Mouse (Mus musculus) heart, adult 2 months (tissue): ENCODE data around the gene Ripk3. TPM values are rescaled to one million over a fixed set of nuclear protein-coding genes. Genes with fewer than 3 reads are reported as not detected.

Experiments
- DNase-seq, 2 experiments: peaks; one replicate each; pipeline ENCODE4 v3.0.0; 2021
- H3K27ac ChIP-seq: fragments of 200-600 bp; 2 replicates; pipeline ENCODE4 v1.8.1; 2022
- H3K27me3 ChIP-seq: fragments of 200-500 bp; 2 replicates; pipeline ENCODE4 v1.6.1; 2012; ENCODE audit warnings: mild to moderate bottlenecking, low read length, inconsistent platforms, mixed read lengths; ENCODE audit not compliant: control insufficient read depth, insufficient read depth
- H3K36me3 ChIP-seq: fragments of 200-500 bp; 2 replicates; pipeline ENCODE4 v1.6.1; 2012; ENCODE audit warnings: low read length, inconsistent platforms; ENCODE audit not compliant: control insufficient read depth, insufficient read depth
- H3K4me1 ChIP-seq: fragments of 200-500 bp; 2 replicates; pipeline ENCODE4 v1.6.1; 2011; ENCODE audit warnings: low read length; ENCODE audit not compliant: control insufficient read depth, insufficient read depth
- H3K4me3 ChIP-seq: fragments of 200-600 bp; 2 replicates; pipeline ENCODE4 v1.8.1; 2022
- H3K79me2 ChIP-seq: fragments of 200-500 bp; replicated peaks from 2 replicates; pipeline ENCODE4 v1.6.1; 2012; ENCODE audit warnings: mild to moderate bottlenecking, inconsistent platforms, low read length, moderate library complexity, mixed read lengths; ENCODE audit not compliant: control insufficient read depth, insufficient read depth
- H3K9ac ChIP-seq: fragments of 200-500 bp; 2 replicates; pipeline ENCODE4 v1.6.1; 2012; ENCODE audit warnings: low read depth, mild to moderate bottlenecking, control low read depth, inconsistent platforms, low read length, mixed read lengths
- CTCF ChIP-seq: fragments of 200-600 bp; IDR thresholded peaks from 2 replicates; pipeline ENCODE4 v1.8.1; 2022; ENCODE audit warnings: antibody characterized with exemption, mild to moderate bottlenecking, moderate library complexity
- EP300 ChIP-seq: fragments of 200-500 bp; IDR thresholded peaks from 2 replicates; pipeline ENCODE4 v1.6.1; 2011; ENCODE audit warnings: low read depth, low read length, control low read depth; ENCODE audit not compliant: insufficient read depth
- POLR2A ChIP-seq: fragments of 200-500 bp; IDR thresholded peaks from 2 replicates; pipeline ENCODE4 v1.6.1; 2011; ENCODE audit warnings: mild to moderate bottlenecking, low read depth, low read length, control low read depth; ENCODE audit not compliant: insufficient read depth
- WGBS: fragments of 180-500 bp; shearing (Covaris S2); methylation state at CpG from one replicate; pipeline ENCODE4 v1.1.7; 2018; 5-methylcytosine and 5-hydroxymethylcytosine counted together
- intact Hi-C: fragments of 180-260 bp; cut with DNase I; formaldehyde crosslinking; loops from one replicate; pipeline ENCODE4 v1.15.1; 2025
- polyA plus RNA-seq: library from polyadenylated mRNA; depleted of rRNA; stranded (reverse); fragments of >200 nt; gene quantifications from 2 replicates; pipeline ENCODE4 v1.2.3, GENCODE M21; 2012
- total RNA-seq, 2 experiments: library from RNA; stranded (reverse); gene quantifications; 2 replicates each; pipeline ENCODE4 v1.2.3; 2021

The Ripk3 gene
- total and polyA plus RNA-seq, 3 experiments = 2.2 to 3.5 (median 2.4) TPM

DNA sequence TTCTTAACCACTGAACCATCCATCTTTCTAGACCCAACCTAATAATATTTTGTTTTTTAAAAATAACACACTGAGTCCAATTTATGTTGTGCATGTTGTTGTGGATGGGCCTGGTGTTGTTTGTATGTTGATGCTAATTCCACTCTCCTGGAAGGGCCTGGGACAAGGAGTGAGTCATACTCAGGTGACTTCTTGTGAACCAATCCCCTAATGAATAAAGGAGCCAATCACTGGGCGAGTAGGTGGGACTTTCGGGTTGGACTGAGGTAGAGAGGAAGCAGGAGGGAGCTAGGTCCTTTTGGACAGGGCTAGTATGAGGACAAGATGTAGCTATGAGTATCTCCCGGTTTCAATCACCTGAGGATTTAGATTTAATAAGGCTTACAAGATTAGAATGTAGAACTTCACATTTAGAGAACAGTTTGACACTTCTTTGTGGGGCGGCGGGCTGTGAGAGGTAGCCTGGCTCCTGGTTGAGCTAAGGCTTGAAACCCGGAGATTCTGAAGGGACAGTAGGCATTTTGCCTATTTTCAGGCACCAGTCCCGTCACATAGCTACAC is 31.3 kb upstream of the Ripk3 start:
- DNase-seq = peak; percentile 1 to 6
- no peaks in the 10 kb centered on the region for H3K79me2 ChIP-seq

DNA sequence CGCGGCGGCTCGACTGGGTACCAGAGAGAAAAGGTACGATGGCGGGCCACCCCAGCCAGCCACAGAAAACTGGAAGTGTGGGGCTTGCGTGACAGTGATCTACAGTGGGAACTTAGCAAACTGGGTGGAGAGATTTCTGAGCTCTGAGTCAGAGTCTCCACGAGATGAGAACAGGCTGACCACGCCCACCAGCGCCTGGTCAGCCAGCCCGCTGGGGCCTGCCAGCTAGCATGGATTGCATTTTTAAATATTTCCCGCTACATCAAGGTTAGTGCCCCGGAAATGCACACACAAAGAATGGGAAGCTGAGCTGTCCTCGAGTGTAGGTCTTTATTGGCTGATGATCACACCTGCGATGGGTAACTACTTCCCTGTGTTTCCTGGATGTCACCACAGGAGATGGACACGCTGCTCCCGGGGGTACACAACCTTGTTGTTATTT is 26.7 kb upstream of the Ripk3 start:
- Histone ChIP-seq H3K27me3 (no peaks in the 10 kb centered on the region), H3K4me3 (peak overlapping the region; percentile 41), H3K79me2 (no peaks in the 10 kb centered on the region), H3K4me1 (peaks cover 2% of the 10 kb centered on the region; the same call in 1 of the 2 replicates), H3K27ac (peak overlapping the region; percentile 62), H3K9ac (no peak overlapping the region), H3K36me3 (no peaks in the 10 kb centered on the region)
- intact Hi-C loops = no loop called here
- TF ChIP-seq EP300 (no peak), POLR2A (no peak), CTCF (no peak)
- 13% methylated on average over 17 of the region's 17 CpGs for WGBS
- DNase-seq = peak; percentile 66 to 76

More for the DNA sequence above, 31.3 kb upstream of the Ripk3 start:
- no peak overlapping the region for H3K9ac ChIP-seq
- H3K4me1 ChIP-seq = peaks cover 3% of the 10 kb centered on the region
- no peaks in the 10 kb centered on the region for H3K27me3 ChIP-seq
- no peak overlapping the region for H3K4me3 ChIP-seq
- TF ChIP-seq POLR2A = no peak
- TF ChIP-seq CTCF = no peak
- no peak for TF ChIP-seq EP300
- 75% methylated on average over 7 of the region's 7 CpGs for WGBS
- H3K27ac ChIP-seq = no peak overlapping the region
- H3K36me3 ChIP-seq = no peaks in the 10 kb centered on the region
- intact Hi-C loops = no loop called here

DNA sequence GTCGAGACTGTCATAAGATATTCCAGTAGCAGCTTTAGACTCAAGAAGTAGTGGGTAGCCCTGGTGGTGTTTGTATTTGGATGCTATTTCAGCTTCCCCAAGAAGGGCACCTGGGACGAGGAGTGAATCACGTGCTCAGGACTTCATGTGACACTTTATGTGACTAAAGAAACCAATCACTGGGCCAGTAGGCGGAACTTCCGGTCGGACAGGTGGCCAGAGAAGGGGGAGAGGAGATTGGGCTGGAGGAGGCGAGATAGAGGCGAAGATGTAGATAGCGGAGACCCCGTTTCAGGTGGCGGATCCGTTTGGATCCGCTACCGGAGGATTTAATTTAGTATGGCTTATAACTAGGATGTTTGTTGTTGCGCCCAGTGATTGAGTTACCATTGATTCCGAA is 26.2 kb upstream of the Ripk3 start:
- Histone ChIP-seq H3K36me3 (no peaks in the 10 kb centered on the region), H3K27me3 (no peaks in the 10 kb centered on the region), H3K9ac (no peak overlapping the region), H3K79me2 (no peaks in the 10 kb centered on the region), H3K27ac (peak overlapping the region; percentile 62), H3K4me1 (peaks cover 2% of the 10 kb centered on the region; the same call in 1 of the 2 replicates), H3K4me3 (peak overlapping the region; percentile 41)
- intact Hi-C loops = no loop called here
- WGBS = 26% methylated on average over 16 of the region's 16 CpGs
- TF ChIP-seq CTCF = no peak
- TF ChIP-seq POLR2A = no peak
- TF ChIP-seq EP300 = no peak
- DNase-seq = peak; percentile 51 to 63

DNA sequence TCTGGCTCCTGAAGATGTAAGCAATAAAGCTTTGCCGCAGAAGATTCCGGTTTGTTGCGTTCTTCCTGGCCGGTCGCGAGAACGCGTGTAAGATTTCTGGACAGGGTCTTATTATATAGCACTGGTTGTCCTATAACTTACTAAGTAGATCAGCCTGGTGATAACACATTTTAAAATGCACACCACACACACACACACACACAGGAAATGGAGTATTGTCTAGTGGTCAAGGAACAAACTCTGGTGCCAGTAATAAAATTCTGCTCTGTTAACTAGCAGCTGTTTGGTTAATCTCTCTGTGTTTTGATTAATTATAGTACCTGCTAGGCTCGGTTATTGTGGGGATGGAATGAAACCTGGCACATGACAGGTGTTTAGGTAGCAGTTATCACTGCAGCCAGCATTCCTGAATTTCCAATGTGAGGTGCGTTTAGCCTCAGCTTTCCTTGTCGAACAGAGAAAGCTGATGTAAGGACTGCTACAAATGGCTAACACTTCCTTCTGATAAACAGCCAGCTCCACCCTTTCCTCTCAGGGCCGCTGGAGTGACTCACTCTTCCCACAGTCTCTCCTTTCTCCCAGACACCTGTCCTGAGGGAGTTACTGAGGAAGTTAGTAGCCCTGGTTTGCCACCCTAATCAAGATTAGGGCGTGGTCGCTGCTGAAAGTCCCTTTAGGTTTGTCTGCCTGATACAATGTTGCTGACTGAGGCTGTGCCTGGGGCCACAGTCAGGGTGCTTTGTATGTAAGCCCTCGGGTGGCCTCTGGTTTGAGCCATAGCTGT is 6.9 kb upstream of the Ripk3 start:
- H3K27me3 ChIP-seq = no peaks in the 10 kb centered on the region
- TF ChIP-seq EP300 = peak; percentile 68
- no peak for TF ChIP-seq CTCF
- no peak for TF ChIP-seq POLR2A
- H3K4me3 ChIP-seq = no peak overlapping the region
- peak in 1 of 2 experiments; percentile 62 for DNase-seq
- H3K36me3 ChIP-seq = no peaks in the 10 kb centered on the region
- no peak overlapping the region for H3K9ac ChIP-seq
- intact Hi-C loops = no loop called here
- peaks cover 3% of the 10 kb centered on the region; the same call in 1 of the 2 replicates for H3K4me1 ChIP-seq
- no peaks in the 10 kb centered on the region for H3K79me2 ChIP-seq
- peak overlapping the region; percentile 71 for H3K27ac ChIP-seq
- WGBS = 50% methylated on average over 15 of the region's 15 CpGs

DNA sequence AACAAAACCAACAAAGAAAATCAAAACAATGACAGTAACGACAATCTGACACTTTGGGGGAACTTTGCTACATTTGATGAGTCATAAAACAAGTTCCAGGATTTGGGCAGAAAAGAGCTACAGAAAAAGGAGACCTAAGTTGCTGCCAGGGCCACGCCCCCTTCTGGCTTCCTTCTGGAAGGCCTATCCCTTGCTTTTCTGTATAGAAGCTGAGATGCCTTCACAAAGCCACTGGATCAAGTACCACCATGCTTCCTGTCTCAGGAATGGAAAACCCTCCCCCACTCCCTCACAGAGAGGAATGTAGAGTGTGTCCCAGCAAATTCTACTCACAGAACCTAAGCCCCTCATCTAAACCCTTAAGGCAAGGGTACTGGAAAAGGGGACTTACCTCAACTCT is 5.3 kb upstream of the Ripk3 start:
- Histone ChIP-seq H3K27ac (no peak overlapping the region; the same call in 1 of the 2 replicates), H3K79me2 (no peaks in the 10 kb centered on the region), H3K4me1 (peaks cover 3% of the 10 kb centered on the region; the same call in 1 of the 2 replicates), H3K27me3 (no peaks in the 10 kb centered on the region), H3K9ac (no peak overlapping the region), H3K4me3 (no peak overlapping the region), H3K36me3 (no peaks in the 10 kb centered on the region)
- DNase-seq = peak; percentile 26 to 33
- TF ChIP-seq EP300 = no peak
- no peak for TF ChIP-seq CTCF
- TF ChIP-seq POLR2A = no peak
- intact Hi-C loops = no loop called here
- WGBS = 58% methylated on average over 2 of the region's 2 CpGs

DNA sequence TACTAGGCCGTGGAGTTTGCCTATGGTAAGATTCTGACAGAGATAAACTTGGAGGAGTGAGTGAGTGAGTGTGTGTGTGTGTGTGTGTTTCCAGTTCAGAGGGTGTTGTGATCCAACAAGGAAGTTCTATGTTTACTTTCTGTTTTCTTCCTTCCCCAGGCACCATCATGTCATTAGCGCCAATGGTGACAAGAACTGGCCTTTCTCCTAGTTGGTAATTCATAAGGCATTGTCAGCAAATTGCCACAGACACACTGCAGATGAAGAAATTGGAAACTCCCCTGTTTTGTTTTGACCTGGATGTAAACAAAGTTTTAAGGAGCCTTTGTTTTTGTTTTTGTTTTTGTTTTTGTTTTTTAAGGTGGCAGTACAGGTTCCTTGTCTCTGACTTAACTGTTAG is 4.8 kb upstream of the Ripk3 start:
- no peak overlapping the region for H3K9ac ChIP-seq
- peaks cover 3% of the 10 kb centered on the region for H3K4me1 ChIP-seq
- no peak overlapping the region for H3K27ac ChIP-seq
- no peaks in the 10 kb centered on the region for H3K79me2 ChIP-seq
- no peaks in the 10 kb centered on the region for H3K36me3 ChIP-seq
- no peak overlapping the region for H3K4me3 ChIP-seq
- TF ChIP-seq EP300 (no peak), CTCF (no peak), POLR2A (no peak)
- 48% methylated on average over 2 of the region's 2 CpGs for whole genome bisulfite sequencing
- DNase-seq = no peak
- intact Hi-C loops = no loop called here
- no peaks in the 10 kb centered on the region for H3K27me3 ChIP-seq
